Mouse (Mus musculus) embryonic facial prominence, embryonic 14.5 days (tissue): ENCODE measurements at regions not wholly inside any gene's neighbourhood (a gene's known extent, or its start where the extent isn't known, plus 50 kb on each side); places are given as distances from the start of the nearest gene placed in this dataset.

Experiments
- ATAC-seq: fragments of 200-750 bp; cut with Nextera tagmentation; 2 replicates; pipeline ENCODE4 v1.8.0; 2017; ENCODE audit warnings: low read depth, moderate number of reproducible peaks, moderate TSS enrichment
- DNase-seq: peaks from one replicate; pipeline ENCODE4 v3.0.0-alpha.2; 2015; ENCODE audit warnings: low spot score
- H3K27ac ChIP-seq: fragments of 300-500 bp; sonication (generic); replicated peaks from 2 replicates; pipeline ENCODE4 v1.5.1; 2014; ENCODE audit warnings: low read depth, mild to moderate bottlenecking, low read length, moderate library complexity
- H3K27me3 ChIP-seq: fragments of 300-500 bp; sonication (generic); replicated peaks from 2 replicates; pipeline ENCODE4 v1.6.1; 2014; ENCODE audit warnings: low read length; ENCODE audit not compliant: control insufficient read depth, insufficient read depth
- H3K36me3 ChIP-seq: fragments of 300-500 bp; sonication (generic); 2 replicates; pipeline ENCODE4 v1.6.1; 2014; ENCODE audit warnings: low read length, mixed read lengths; ENCODE audit not compliant: control insufficient read depth, insufficient read depth
- H3K4me1 ChIP-seq: fragments of 300-500 bp; sonication (generic); 2 replicates; pipeline ENCODE4 v1.6.1; 2014; ENCODE audit warnings: antibody characterized with exemption, low read length; ENCODE audit not compliant: control insufficient read depth, insufficient read depth
- H3K4me2 ChIP-seq: fragments of 300-500 bp; sonication (generic); 2 replicates; pipeline ENCODE4 v1.6.1; 2014; ENCODE audit warnings: low read depth, mild to moderate bottlenecking, low read length, moderate library complexity, mixed read lengths
- H3K4me3 ChIP-seq: fragments of 300-500 bp; sonication (generic); 2 replicates; pipeline ENCODE4 v1.5.1; 2014; ENCODE audit warnings: low read depth, mild to moderate bottlenecking, low read length
- H3K9ac ChIP-seq: fragments of 300-500 bp; sonication (generic); 2 replicates; pipeline ENCODE4 v1.6.1; 2014; ENCODE audit warnings: low read depth, mild to moderate bottlenecking, low read length, moderate library complexity, mixed read lengths
- H3K9me3 ChIP-seq: fragments of 300-500 bp; sonication (generic); 2 replicates; pipeline ENCODE4 v1.6.1; 2016; ENCODE audit warnings: low read length; ENCODE audit not compliant: control insufficient read depth
- WGBS: fragments of 180-500 bp; shearing (Covaris S2); extraction: QIAGEN DNeasy Blood & Tissue Kit; methylation state at CpG from one replicate; pipeline ENCODE4 v1.1.7; 2014; 5-methylcytosine and 5-hydroxymethylcytosine counted together

DNA sequence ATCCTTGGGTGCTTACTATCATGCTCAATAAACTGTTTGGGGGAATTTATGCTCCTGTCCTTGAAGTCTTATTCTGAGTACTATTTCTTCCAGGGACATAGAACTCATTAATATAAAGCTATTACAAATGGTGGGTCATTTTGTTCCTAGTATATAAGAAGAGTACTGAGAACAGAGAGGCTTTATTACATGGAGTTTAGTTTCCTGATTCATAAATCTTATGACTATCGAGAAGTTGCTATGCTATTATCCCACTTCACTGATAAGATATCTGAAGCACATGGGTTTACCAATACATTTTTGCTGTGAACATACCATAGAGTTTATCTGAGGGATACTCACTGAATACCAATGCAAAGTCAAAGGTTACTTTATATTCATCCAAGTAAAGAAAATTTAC is 399.5 kb downstream of the Osr1 start:
- ATAC-seq (no peak), DNase-seq (no peak)
- WGBS, result 80% methylated on average over 1 of the region's 1 CpGs
- Histone ChIP-seq H3K4me2 (no peak overlapping the region), H3K27ac (no peak overlapping the region), H3K4me3 (no peak overlapping the region), H3K4me1 (no peaks in the 10 kb centered on the region), H3K36me3 (no peaks in the 10 kb centered on the region), H3K27me3 (no peaks in the 10 kb centered on the region), H3K9me3 (0 out of 2 replicates have a peak, but pooled peaks cover 3% of the 10 kb centered on the region), H3K9ac (no peak overlapping the region)

GRCm38 (mm10) chr12:9970771-9971170 is 399.0 kb upstream of the Nt5c1b start:
- no peaks in the 10 kb centered on the region for H3K36me3 ChIP-seq
- ATAC-seq (no peak), DNase-seq (peak; percentile 45)
- no peaks in the 10 kb centered on the region for H3K27me3 ChIP-seq
- no peaks in the 10 kb centered on the region for H3K4me1 ChIP-seq
- 62% methylated on average over 2 of the region's 2 CpGs for WGBS
- no peak overlapping the region for H3K4me2 ChIP-seq
- no peaks in the 10 kb centered on the region for H3K9me3 ChIP-seq
- no peak overlapping the region for H3K4me3 ChIP-seq
- no peak overlapping the region for H3K27ac ChIP-seq
- H3K9ac ChIP-seq, result no peak overlapping the region

GRCm38 (mm10) chr12:9978494-9979112 is 391.2 kb upstream of the Nt5c1b start:
- WGBS, result 72% methylated on average over 3 of the region's 3 CpGs
- no peak for ATAC-seq
- no peak overlapping the region for H3K27ac ChIP-seq
- DNase-seq, result no peak
- no peaks in the 10 kb centered on the region for H3K27me3 ChIP-seq
- H3K36me3 ChIP-seq, result no peaks in the 10 kb centered on the region
- H3K4me1 ChIP-seq, result peaks cover 4% of the 10 kb centered on the region; the same call in 1 of the 2 replicates
- no peak overlapping the region for H3K4me3 ChIP-seq
- H3K9ac ChIP-seq, result no peak overlapping the region
- H3K9me3 ChIP-seq, result no peaks in the 10 kb centered on the region
- no peak overlapping the region for H3K4me2 ChIP-seq

DNA sequence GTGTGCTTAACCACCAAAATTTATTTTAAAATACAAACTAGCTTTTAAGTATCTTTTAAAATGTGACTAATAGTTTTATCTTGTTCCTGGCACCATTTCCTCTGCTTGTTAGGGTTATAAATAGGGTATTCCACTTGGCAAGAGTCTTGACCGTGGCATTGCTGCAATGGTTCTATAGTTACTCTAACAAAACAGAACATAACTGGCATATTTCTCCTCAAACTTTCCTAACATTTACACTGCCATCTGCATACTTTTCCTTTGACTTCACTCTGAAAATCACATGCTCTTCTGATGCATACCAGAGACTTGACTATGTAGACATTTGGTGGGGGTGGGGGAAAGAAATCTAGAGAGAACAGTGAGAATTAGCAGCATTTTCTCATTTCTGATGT is 390.7 kb upstream of the Nt5c1b start:
- H3K4me3 ChIP-seq, result no peak overlapping the region
- H3K27ac ChIP-seq, result no peak overlapping the region
- H3K9me3 ChIP-seq, result no peaks in the 10 kb centered on the region
- peaks cover 4% of the 10 kb centered on the region; the same call in 1 of the 2 replicates for H3K4me1 ChIP-seq
- H3K9ac ChIP-seq, result no peak overlapping the region
- DNase-seq (peak; percentile 44), ATAC-seq (no peak)
- H3K36me3 ChIP-seq, result no peaks in the 10 kb centered on the region
- H3K27me3 ChIP-seq, result no peaks in the 10 kb centered on the region
- no peak overlapping the region for H3K4me2 ChIP-seq
- WGBS, result 38% methylated on average over 1 of the region's 1 CpGs

GRCm38 (mm10) chr12:9991305-9991704 is 378.5 kb upstream of the Nt5c1b start:
- H3K9ac ChIP-seq, result no peak overlapping the region
- H3K9me3 ChIP-seq, result no peaks in the 10 kb centered on the region
- H3K4me2 ChIP-seq, result no peak overlapping the region
- no peak overlapping the region for H3K27ac ChIP-seq
- peaks cover 1% of the 10 kb centered on the region; the same call in 1 of the 2 replicates for H3K4me1 ChIP-seq
- ATAC-seq (no peak), DNase-seq (no peak)
- no peaks in the 10 kb centered on the region for H3K27me3 ChIP-seq
- H3K4me3 ChIP-seq, result no peak overlapping the region
- WGBS, result 91% methylated on average over 1 of the region's 1 CpGs
- no peaks in the 10 kb centered on the region for H3K36me3 ChIP-seq

DNA sequence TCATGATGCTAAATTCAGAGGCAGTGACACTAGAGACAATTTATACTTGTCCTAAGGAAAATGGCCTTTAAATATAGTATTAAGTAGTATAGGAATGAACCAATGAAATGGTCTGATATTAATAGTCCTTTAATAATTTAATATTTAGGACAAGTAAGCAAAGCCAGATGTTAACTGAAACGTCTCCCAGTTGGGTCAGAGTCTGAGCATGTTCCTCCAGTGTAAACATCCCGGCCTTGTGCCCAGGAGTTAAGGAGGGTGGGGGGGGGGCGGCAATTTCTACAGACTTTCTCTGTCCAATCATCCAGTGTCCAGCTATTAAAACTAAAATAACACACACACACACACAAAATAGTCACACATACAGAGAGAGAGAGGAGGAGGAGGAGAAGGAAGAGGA is 374.1 kb upstream of the Nt5c1b start:
- H3K4me1 ChIP-seq, result peaks cover 11% of the 10 kb centered on the region; the same call in 1 of the 2 replicates
- no peak overlapping the region for H3K4me3 ChIP-seq
- H3K9ac ChIP-seq, result no peak overlapping the region
- no peak overlapping the region for H3K4me2 ChIP-seq
- no peaks in the 10 kb centered on the region for H3K9me3 ChIP-seq
- no peak overlapping the region for H3K27ac ChIP-seq
- ATAC-seq, result no peak
- no peak for DNase-seq
- no peaks in the 10 kb centered on the region for H3K27me3 ChIP-seq
- 55% methylated on average over 3 of the region's 3 CpGs for WGBS
- H3K36me3 ChIP-seq, result no peaks in the 10 kb centered on the region

DNA sequence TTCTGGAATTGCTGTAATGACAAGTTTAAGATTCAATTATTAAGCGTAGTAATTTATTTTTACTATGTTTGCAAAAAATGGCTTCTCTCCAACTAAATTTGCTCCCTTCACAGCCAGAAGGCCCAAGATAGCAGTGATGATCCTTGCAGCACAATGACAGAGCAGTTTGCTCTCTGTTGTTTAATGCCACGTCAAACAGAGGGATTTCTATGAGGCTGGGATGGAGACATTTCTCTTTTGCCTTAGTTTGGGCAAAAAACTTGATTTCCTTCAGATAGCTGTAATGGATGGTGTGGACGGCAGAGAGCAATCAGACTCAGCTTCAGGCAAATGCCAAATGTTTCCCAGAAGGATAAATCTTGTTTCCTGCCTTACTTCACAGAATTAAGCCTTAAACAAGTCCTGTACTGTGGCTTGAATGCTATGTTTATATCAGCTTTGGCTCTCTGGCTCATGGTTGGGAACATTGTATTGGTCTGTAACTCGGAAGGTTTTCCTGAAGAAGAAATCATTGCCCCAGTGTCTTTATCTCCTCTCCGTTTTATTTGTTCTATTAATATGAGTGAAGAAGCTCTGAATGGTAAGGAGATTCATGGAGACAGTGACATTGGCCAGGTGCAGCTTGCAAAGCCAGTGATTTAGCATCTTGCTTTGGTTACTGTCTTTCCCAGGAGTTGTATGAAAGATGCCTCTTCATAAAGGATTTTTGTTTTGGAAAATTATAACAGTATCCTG is 373.2 kb upstream of the Nt5c1b start:
- ATAC-seq, result no peak; the same call in 1 of the 2 replicates
- WGBS, result 52% methylated on average over 5 of the region's 5 CpGs
- H3K4me3 ChIP-seq, result no peak overlapping the region
- no peaks in the 10 kb centered on the region for H3K27me3 ChIP-seq
- peaks cover 11% of the 10 kb centered on the region; the same call in 1 of the 2 replicates for H3K4me1 ChIP-seq
- H3K9me3 ChIP-seq, result no peaks in the 10 kb centered on the region
- DNase-seq, result peak; percentile 48
- peak overlapping the region; percentile 23 for H3K27ac ChIP-seq
- H3K36me3 ChIP-seq, result no peaks in the 10 kb centered on the region
- no peak overlapping the region for H3K9ac ChIP-seq
- 0 out of 2 replicates have a peak overlapping the region, but pooled peaks have one; percentile 3 for H3K4me2 ChIP-seq

DNA sequence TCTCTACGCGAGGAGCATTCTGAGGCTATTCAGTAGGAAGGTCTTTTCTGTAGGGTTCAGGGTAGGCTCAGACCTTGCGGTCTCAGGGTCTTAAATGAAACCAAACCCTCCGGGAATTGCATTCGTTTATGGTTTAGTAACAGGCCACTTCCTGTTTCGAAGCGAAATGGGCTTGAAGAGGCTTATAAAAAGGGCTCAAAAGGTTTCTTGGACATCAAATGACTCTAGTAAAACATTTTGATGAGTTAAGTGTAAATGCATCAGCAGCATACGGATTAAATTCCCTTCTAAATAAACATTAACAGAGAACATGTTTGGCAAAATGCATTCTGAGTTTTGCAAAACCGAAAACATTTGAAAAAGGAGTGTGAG is 372.6 kb upstream of the Nt5c1b start:
- 0 out of 2 replicates have a peak, but pooled peaks have one; percentile 15 for ATAC-seq
- Histone ChIP-seq H3K27me3 (no peaks in the 10 kb centered on the region), H3K4me2 (peak overlapping the region; percentile 3; the same call in 1 of the 2 replicates), H3K4me3 (no peak overlapping the region), H3K9me3 (no peaks in the 10 kb centered on the region), H3K4me1 (peaks cover 11% of the 10 kb centered on the region; the same call in 1 of the 2 replicates), H3K36me3 (no peaks in the 10 kb centered on the region), H3K9ac (no peak overlapping the region), H3K27ac (peak overlapping the region; percentile 23)
- peak; percentile 72 for DNase-seq
- 35% methylated on average over 9 of the region's 9 CpGs for WGBS
